9 mouse cellular contexts compared by ENCODE assay signal in the genomic region with DNA sequence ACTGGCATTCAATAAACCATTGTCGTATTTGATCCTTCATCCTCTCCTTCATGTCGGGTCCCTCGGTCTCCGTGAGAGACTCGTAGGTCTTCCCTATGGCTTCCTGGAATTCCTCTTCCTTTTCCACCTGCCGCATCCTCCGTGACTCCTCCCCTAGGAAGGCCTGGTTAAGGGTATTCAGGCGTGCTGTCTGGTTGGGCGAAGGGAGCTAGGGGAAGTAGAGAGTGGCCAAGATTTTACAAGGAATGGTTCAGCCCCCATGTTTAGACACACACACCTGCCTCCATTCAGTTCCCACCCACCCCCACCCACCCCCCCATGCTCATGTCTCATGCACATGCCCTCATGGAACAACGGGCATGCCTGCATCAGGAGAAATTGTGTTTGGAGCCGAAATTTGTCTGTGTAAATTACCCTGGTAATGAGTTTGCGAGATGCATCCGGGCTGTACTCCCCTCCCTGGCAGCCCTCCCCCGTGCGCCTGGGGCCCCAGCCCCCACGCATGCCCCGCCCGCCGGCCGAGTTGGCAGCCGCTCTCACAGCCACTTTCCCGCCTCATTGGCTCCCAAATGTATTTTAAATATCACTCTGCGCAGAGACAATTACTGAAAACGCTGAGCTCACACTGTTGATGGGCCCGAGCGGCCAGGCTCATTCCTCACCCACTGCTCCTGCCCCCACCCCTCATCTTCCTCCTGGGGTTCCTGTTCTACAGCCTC. TPM values are rescaled to one million over a fixed set of nuclear protein-coding genes. Genes with fewer than 3 reads are reported as not detected.
DNase-seq lines count a peak whose midpoint lies in the region; ATAC-seq lines count a peak whose summit lies in the region.
"Had no signal": no experiment of that assay in that cellular context is flagged by ENCODE, and none has a peak within 500 bp of the region (broad histone marks: within the 10 kb centered on the region; RNA-seq: fewer than 3 reads in every experiment).

No protein-coding gene starts in this region.

- intact Hi-C loops in heart, postnatal 25 days (cut with DNase I): no loop called here

- H3K4me2 ChIP-seq in embryonic facial prominence, embryonic 11.5 days (ENCODE audit: low read depth, low read length): no peak overlapping the region
- H3K4me2 ChIP-seq in hindbrain, embryonic 12.5 days (replicated peaks): peak overlapping the region; percentile 35
- peak overlapping the region; percentile 41 for H3K4me2 ChIP-seq in midbrain, embryonic 15.5 days

- no peaks in the 10 kb centered on the region for H3K27me3 ChIP-seq in embryonic facial prominence, embryonic 11.5 days (ENCODE audit: control insufficient read depth, insufficient read depth, low read length)
- H3K27me3 ChIP-seq in hindbrain, embryonic 12.5 days: peaks cover 4% of the 10 kb centered on the region; the same call in 1 of the 2 replicates
- H3K27me3 ChIP-seq in midbrain, embryonic 15.5 days (replicated peaks): 0 out of 2 replicates have a peak, but pooled peaks cover under 1% of the 10 kb centered on the region

- H3K9me3 ChIP-seq in embryonic facial prominence, embryonic 11.5 days (replicated peaks; ENCODE audit: control insufficient read depth, low read length): no peaks in the 10 kb centered on the region
- H3K9me3 ChIP-seq in hindbrain, embryonic 12.5 days (replicated peaks): no peaks in the 10 kb centered on the region
- H3K9me3 ChIP-seq in midbrain, embryonic 15.5 days: no peaks in the 10 kb centered on the region

- H3K4me3 ChIP-seq in embryonic facial prominence, embryonic 11.5 days (ENCODE audit: low read depth, low read length): no peak overlapping the region
- H3K4me3 ChIP-seq in hindbrain, embryonic 12.5 days: no peak overlapping the region
- H3K4me3 ChIP-seq in midbrain, embryonic 15.5 days: no peak overlapping the region

- no peak overlapping the region for H3K27ac ChIP-seq in embryonic facial prominence, embryonic 11.5 days (replicated peaks; ENCODE audit: low read depth, low read length)
- H3K27ac ChIP-seq in hindbrain, embryonic 12.5 days: peak overlapping the region; percentile 36; the same call in 1 of the 2 replicates
- no peak overlapping the region for H3K27ac ChIP-seq in midbrain, embryonic 15.5 days

- peak; percentile 57; the same call in 1 of the 2 replicates for ATAC-seq in embryonic facial prominence, embryonic 11.5 days (replicated peaks; ENCODE audit: insufficient number of reproducible peaks, low FRiP score, low TSS enrichment, low read depth)
- peak; percentile 82 for ATAC-seq in hindbrain, embryonic 12.5 days (ENCODE audit: low FRiP score)
- peak; percentile 63 for ATAC-seq in midbrain, embryonic 15.5 days (replicated peaks)

- 32% methylated on average over 26 of the region's 26 CpGs for WGBS in embryonic facial prominence, embryonic 11.5 days
- 23% methylated on average over 26 of the region's 26 CpGs for WGBS in hindbrain, embryonic 12.5 days
- WGBS in midbrain, embryonic 15.5 days: 30% methylated on average over 26 of the region's 26 CpGs

- no peaks in the 10 kb centered on the region for H3K36me3 ChIP-seq in embryonic facial prominence, embryonic 11.5 days (replicated peaks; ENCODE audit: control insufficient read depth, insufficient read depth, low read depth, low read length)
- H3K36me3 ChIP-seq in hindbrain, embryonic 12.5 days: no peaks in the 10 kb centered on the region
- H3K36me3 ChIP-seq in midbrain, embryonic 15.5 days (replicated peaks): no peaks in the 10 kb centered on the region

- no peak overlapping the region; the same call in none of the 2 replicates for H3K9ac ChIP-seq in embryonic facial prominence, embryonic 11.5 days (replicated peaks; ENCODE audit: low read length)
- H3K9ac ChIP-seq in hindbrain, embryonic 12.5 days: 0 out of 2 replicates have a peak overlapping the region, but pooled peaks have one; percentile 20
- H3K9ac ChIP-seq in midbrain, embryonic 15.5 days: no peak overlapping the region

- H3K4me1 ChIP-seq in embryonic facial prominence, embryonic 11.5 days (ENCODE audit: control insufficient read depth, insufficient read depth, low read length): no peaks in the 10 kb centered on the region
- peaks cover 16% of the 10 kb centered on the region for H3K4me1 ChIP-seq in hindbrain, embryonic 12.5 days
- peaks cover 11% of the 10 kb centered on the region for H3K4me1 ChIP-seq in midbrain, embryonic 15.5 days

- peak; percentile 95 for DNase-seq in heart, adult 11 months
- no peak for DNase-seq in heart, postnatal 25 days (ENCODE audit: low spot score)
- DNase-seq in embryonic facial prominence, embryonic 11.5 days (ENCODE audit: low spot score): peak; percentile 45
- DNase-seq in layer of hippocampus, postnatal 25 days (ENCODE audit: extremely low spot score in 1 of 2, low spot score in 1 of 2): peak; percentile 25 to 50
- peak; percentile 23 for DNase-seq in thymus, postnatal 0 days (ENCODE audit: low spot score)
- no peak for DNase-seq in cerebellum, adult 18-20 months

RNA-seq across cellular contexts. Expression of a gene that starts 5.9 kb away (rescaled TPM):
- not detected for total RNA-seq in heart, postnatal 25 days (2021)
- polyA plus RNA-seq in embryonic facial prominence, embryonic 11.5 days (2014; fragmentation: Nextera tagmentation; extraction: Ambion mirVana): not detected in 2 replicates
- not detected in 2 replicates for polyA plus RNA-seq in hindbrain, embryonic 12.5 days (2016; fragmentation: Nextera tagmentation; extraction: Ambion mirVana)
- total RNA-seq in layer of hippocampus, postnatal 25 days (2021): not detected
- 0.06 TPM in 1 of 2 replicates, not detected in the other for polyA plus RNA-seq in midbrain, embryonic 15.5 days (2015; fragmentation: Nextera tagmentation; extraction: Ambion mirVana)
- not detected in 2 replicates for polyA plus RNA-seq in thymus, postnatal 0 days (2015; fragmentation: Nextera tagmentation; extraction: Ambion mirVana)
- total RNA-seq: gastrocnemius, postnatal 4 days had no signal

RNA-seq across cellular contexts. Expression of a gene that starts 10.0 kb away (rescaled TPM):
- 10 to 100 TPM; 85.1 to 85.9 TPM for total RNA-seq in heart, postnatal 25 days (2021)
- polyA plus RNA-seq in embryonic facial prominence, embryonic 11.5 days (2014; fragmentation: Nextera tagmentation; extraction: Ambion mirVana): 0.24 and 0.36 TPM in 2 replicates
- 0.32 and 0.42 TPM in 2 replicates for polyA plus RNA-seq in hindbrain, embryonic 12.5 days (2016; fragmentation: Nextera tagmentation; extraction: Ambion mirVana)
- total RNA-seq in layer of hippocampus, postnatal 25 days (2021): under 1 TPM; 0.27 to 0.52 TPM
- polyA plus RNA-seq in midbrain, embryonic 15.5 days (2015; fragmentation: Nextera tagmentation; extraction: Ambion mirVana): 0.06 and 0.11 TPM in 2 replicates
- 0.88 and 0.94 TPM in 2 replicates for polyA plus RNA-seq in thymus, postnatal 0 days (2015; fragmentation: Nextera tagmentation; extraction: Ambion mirVana)

RNA-seq across cellular contexts. Expression of a gene that starts 23.8 kb away (rescaled TPM):
- not detected for total RNA-seq in heart, postnatal 25 days (2021)
- 0.07 and 0.13 TPM in 2 replicates for polyA plus RNA-seq in embryonic facial prominence, embryonic 11.5 days (2014; fragmentation: Nextera tagmentation; extraction: Ambion mirVana)
- polyA plus RNA-seq in hindbrain, embryonic 12.5 days (2016; fragmentation: Nextera tagmentation; extraction: Ambion mirVana): 5.6 and 6.7 TPM in 2 replicates
- total RNA-seq in layer of hippocampus, postnatal 25 days (2021): under 1 TPM; 0.10 to 0.16 TPM
- 0.29 and 0.44 TPM in 2 replicates for polyA plus RNA-seq in midbrain, embryonic 15.5 days (2015; fragmentation: Nextera tagmentation; extraction: Ambion mirVana)
- polyA plus RNA-seq in thymus, postnatal 0 days (2015; fragmentation: Nextera tagmentation; extraction: Ambion mirVana): 0.10 TPM in 1 of 2 replicates, not detected in the other

RNA-seq across cellular contexts. Expression of a gene that starts 26.5 kb away (rescaled TPM):
- total RNA-seq in heart, postnatal 25 days (2021): 10 to 100 TPM; 48.0 to 53.2 TPM
- polyA plus RNA-seq in embryonic facial prominence, embryonic 11.5 days (2014; fragmentation: Nextera tagmentation; extraction: Ambion mirVana): 148 and 159 TPM in 2 replicates
- 108 and 110 TPM in 2 replicates for polyA plus RNA-seq in hindbrain, embryonic 12.5 days (2016; fragmentation: Nextera tagmentation; extraction: Ambion mirVana)
- total RNA-seq in layer of hippocampus, postnatal 25 days (2021): 10 to 100 TPM; 72.6 to 80.0 TPM
- 83.8 and 86.4 TPM in 2 replicates for polyA plus RNA-seq in midbrain, embryonic 15.5 days (2015; fragmentation: Nextera tagmentation; extraction: Ambion mirVana)
- 119 and 121 TPM in 2 replicates for polyA plus RNA-seq in thymus, postnatal 0 days (2015; fragmentation: Nextera tagmentation; extraction: Ambion mirVana)

RNA-seq across cellular contexts. Expression of a gene that starts 35.8 kb away (rescaled TPM):
- 1 to 10 TPM; 7.8 to 9.7 TPM for total RNA-seq in heart, postnatal 25 days (2021)
- polyA plus RNA-seq in embryonic facial prominence, embryonic 11.5 days (2014; fragmentation: Nextera tagmentation; extraction: Ambion mirVana): 6.4 and 7.1 TPM in 2 replicates
- 22.3 and 23.1 TPM in 2 replicates for polyA plus RNA-seq in hindbrain, embryonic 12.5 days (2016; fragmentation: Nextera tagmentation; extraction: Ambion mirVana)
- 10 to 100 TPM; 55.5 to 79.0 TPM for total RNA-seq in layer of hippocampus, postnatal 25 days (2021)
- polyA plus RNA-seq in midbrain, embryonic 15.5 days (2015; fragmentation: Nextera tagmentation; extraction: Ambion mirVana): 22.1 and 23.0 TPM in 2 replicates
- 16.8 and 18.5 TPM in 2 replicates for polyA plus RNA-seq in thymus, postnatal 0 days (2015; fragmentation: Nextera tagmentation; extraction: Ambion mirVana)

Comparison
In these comparisons a context has a peak if more than half of its experiments do, and no peak if none do; other contexts are left out.
1. DNase-seq: peak in heart, adult 11 months (single experiment), embryonic facial prominence, embryonic 11.5 days (single experiment), layer of hippocampus, postnatal 25 days (2 of 2) and thymus, postnatal 0 days (single experiment); none in heart, postnatal 25 days (single experiment) and cerebellum, adult 18-20 months (0 of 2).
2. Peak in every context shown above with its lines, with median percentiles within 50 percentile points of each other: ATAC-seq.